Mouse (Mus musculus): ENCODE measurements at regions not wholly inside any gene's neighbourhood (a gene's known extent, or its start where the extent isn't known, plus 50 kb on each side); places are given as distances from the start of the nearest gene placed in this dataset.

- ATAC-seq (ENCODE audit: low TSS enrichment): no peak
These were observed 491.4 kb downstream of the Fam19a5 start for GRCm38 (mm10) chr15:88035486-88035885.

DNA sequence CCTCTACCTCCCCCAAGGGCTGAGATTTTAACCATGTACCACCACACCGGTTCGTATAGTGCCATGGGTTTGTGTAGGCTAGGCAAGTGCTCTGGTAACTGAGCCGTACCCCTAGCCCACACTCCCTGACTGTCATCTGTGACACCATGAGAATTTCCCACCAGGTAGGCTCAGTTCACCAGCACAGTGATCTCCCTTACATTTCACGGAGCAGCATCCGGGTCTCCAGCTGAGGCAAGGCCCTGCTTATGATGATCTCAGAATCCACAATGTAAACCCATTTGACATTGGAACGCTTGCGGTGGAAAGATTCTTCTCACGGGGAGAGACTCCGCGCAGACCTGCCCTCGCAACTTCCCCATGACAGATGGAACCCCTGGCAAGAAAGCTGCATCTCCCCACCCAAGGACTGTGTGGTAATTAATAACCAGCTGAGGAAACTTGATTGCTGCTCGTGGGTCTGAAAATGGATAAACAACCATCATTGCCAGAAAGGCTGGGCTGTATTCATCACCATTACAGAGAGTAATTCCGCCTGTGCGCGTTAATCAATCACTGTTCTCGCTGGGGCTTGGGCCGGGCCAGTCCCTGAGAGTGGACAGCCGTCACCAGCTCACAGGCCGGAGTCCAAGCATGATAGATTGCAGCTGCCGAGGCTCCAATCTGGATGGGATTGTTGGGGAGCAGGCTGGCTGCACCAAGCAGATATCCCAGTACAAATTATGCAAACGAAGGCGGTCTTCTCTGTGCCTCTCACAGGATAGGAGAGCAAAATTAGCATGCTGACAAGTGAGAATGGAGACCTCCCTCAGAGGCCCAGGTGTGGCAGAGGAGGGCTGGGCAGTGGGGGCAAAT is 492.3 kb downstream of the Fam19a5 start:
- ATAC-seq (ENCODE audit: low TSS enrichment): no peak

DNA sequence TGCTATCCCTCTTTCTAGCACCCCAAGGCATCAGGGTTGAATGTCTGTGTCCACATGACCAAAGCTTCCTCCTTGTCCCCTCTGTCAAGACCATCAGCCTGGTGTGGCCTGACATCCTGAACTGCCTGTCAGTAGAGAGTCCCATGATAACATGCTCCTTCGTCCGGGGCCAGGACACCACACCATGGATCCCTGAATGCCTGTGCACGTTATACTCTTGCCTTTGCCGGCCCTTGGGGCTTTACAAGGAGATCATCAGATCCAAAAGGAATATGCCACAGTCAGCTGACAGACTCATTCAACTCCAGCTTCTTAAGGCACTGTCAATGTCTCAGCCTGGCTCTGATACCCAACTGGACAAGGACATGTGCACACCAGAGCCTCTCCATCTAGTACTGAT is 493.5 kb downstream of the Fam19a5 start:
- ATAC-seq (ENCODE audit: low TSS enrichment): no peak

DNA sequence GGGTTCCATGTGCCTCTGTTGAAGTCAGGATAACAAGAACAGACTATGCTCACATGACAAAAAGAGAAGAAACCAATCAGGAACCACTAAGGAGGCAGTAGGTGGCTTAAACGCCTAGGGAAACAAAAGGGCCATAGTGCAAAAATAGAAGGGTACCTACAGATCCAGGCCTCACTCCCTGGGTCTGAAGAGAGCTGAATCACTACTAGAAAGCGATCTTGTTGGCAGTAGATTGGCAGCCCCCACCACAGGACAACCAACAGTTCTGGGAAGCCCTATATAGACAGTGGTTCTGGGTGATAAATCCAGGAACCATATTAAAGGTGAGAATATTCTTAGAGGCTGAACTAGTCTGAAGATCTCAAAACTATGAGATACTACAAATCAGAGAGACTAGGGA is 498.7 kb downstream of the Fam19a5 start:
- no peak for ATAC-seq (ENCODE audit: low TSS enrichment)

- no peak for ATAC-seq (ENCODE audit: low TSS enrichment)
These were observed 514.0 kb downstream of the Fam19a5 start for GRCm38 (mm10) chr15:88058071-88058470.

- peak; percentile 52; the same call in 1 of the 2 replicates for ATAC-seq (ENCODE audit: low TSS enrichment)
These were observed 516.8 kb downstream of the Fam19a5 start for GRCm38 (mm10) chr15:88060935-88061334.

DNA sequence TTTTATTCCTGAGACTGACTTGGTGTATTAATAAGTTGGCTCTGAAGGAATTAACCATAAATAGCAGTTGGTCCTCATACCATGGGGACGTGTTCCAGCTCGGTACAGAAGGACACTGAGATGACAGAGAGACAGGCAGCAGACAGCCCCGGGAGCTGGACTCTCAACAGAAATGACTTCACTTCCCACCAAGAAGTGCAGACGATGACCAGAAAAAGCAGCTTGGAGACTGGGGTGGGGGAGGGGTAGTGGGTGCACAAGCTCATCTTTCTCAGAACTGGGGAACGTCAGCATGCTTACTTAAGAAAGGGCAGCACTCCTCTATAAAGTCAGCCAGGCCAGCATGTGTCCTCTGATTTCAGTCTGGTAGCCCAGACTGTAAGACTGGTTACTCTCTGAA is 518.9 kb downstream of the Fam19a5 start:
- ATAC-seq (ENCODE audit: low TSS enrichment): no peak

GRCm38 (mm10) chr15:88068476-88068875 is 524.4 kb downstream of the Fam19a5 start:
- no peak for ATAC-seq (ENCODE audit: low TSS enrichment)

DNA sequence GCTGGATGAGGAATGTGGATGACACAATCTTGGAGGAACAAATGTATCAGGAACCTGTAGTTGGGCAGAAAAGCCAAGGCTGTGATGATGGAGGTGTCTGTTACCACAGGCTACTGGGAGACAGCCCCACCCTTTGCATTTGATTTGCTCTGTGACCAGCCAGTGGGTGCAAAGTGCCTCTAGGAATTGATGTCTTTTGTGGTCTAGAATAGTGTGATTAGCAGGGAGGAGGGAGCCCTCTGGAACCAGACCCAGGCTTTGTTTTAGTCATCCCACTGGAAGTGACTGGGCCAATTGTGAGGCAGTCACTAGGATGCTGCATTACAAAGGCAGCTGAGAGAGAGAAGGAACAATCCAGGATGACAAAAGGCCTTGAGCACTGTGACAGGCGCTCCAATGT is 527.4 kb upstream of the Zdhhc25 start:
- no peak for ATAC-seq (ENCODE audit: low TSS enrichment)

- ATAC-seq (ENCODE audit: low TSS enrichment): no peak
These were observed 516.2 kb upstream of the Zdhhc25 start for GRCm38 (mm10) chr15:88083911-88084310.

- ATAC-seq (ENCODE audit: low TSS enrichment): no peak
These were observed 514.5 kb upstream of the Zdhhc25 start for GRCm38 (mm10) chr15:88085631-88086030.

DNA sequence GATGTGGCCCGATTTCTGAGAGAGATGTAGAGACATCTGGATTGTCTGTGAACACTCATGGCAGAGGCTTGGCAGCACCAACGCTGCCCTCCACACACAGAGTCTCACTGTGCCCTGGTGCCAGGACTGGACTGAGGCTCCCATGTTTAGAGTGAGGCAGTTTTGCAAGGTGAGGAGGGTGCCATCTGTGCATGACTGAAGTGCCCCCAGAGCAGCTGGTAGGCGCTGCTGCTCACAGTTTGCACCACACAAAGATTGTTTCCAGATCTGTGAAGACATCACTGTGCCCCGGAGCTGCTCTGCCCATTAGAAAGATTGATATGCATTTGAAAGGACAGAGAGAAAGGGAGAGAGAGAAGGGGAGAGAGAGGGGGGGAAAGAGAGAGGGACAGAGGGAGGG is 510.6 kb upstream of the Zdhhc25 start:
- ATAC-seq (ENCODE audit: low TSS enrichment): no peak

GRCm38 (mm10) chr15:88091390-88091789 is 508.7 kb upstream of the Zdhhc25 start:
- no peak for ATAC-seq (ENCODE audit: low TSS enrichment)

DNA sequence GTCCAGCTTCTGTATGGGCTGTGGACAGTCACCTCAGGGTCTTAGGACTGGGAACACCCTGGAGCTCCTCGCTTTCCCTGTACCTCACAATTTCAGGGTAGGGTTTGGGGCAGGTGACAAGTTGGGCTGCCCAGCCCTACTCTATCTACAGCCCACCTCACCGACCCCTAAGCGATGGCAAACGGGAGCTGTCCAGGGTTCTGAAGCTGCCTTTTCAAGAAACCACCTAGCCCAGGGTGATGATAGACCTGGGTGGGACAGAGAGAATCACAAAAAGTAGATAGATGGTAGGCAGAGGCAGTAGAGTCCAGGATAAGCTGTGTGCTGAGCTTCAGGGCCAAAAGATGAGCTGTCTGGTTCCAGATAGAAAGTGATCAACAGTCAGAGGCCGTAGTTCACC is 479.7 kb upstream of the Zdhhc25 start:
- no peak for ATAC-seq (ENCODE audit: low TSS enrichment)

DNA sequence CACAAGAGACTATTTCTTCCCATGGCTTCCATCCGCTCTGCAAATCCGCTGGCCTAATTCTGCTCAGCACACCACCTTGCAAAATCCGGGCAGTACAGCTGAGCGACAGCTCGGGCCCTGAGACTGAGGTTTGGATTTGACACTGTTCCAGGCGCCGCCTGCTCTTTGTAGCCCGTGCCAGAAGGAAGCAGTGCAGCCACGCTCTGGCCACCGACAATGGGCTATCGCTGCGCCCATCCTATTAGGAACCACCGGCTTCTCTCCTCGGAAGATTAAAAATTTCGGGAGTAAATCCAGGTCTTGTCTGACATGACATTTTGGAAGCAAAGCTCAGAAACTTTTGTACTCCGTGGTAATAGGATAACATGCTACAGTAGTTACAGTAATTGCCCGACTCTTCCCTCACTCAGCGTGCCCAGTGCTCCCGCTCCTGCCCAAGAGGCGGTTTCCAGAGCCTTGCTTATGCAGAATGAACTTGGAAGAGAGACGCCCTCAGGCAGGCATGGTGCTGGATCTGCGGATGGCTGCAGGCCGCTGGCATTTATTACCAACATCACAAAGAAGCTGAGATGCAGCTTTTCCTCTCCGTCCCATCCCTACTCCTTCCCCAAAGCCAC is 476.1 kb upstream of the Zdhhc25 start:
- ATAC-seq (ENCODE audit: low TSS enrichment): no peak; the same call in 1 of the 2 replicates

DNA sequence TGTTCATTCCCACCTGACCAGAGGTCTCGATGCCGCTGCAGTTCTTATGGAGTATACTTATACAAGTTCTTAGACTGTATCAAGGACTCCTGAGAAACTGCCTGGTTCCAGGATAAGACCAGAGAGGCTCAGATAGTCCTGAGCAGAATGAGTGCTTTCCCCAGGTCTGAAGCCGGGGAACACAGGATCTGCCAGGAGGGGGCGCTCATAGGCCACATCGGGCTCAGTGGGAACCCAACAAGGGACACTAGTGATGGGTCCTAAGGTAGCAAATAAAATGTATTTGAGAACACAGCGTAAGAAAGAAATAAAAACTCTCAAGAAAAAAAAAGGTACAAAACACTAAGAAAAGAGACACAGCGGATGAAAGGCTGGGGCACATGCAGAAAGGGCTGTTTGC is 454.0 kb upstream of the Zdhhc25 start:
- peak; percentile 91 for ATAC-seq (ENCODE audit: low TSS enrichment)

DNA sequence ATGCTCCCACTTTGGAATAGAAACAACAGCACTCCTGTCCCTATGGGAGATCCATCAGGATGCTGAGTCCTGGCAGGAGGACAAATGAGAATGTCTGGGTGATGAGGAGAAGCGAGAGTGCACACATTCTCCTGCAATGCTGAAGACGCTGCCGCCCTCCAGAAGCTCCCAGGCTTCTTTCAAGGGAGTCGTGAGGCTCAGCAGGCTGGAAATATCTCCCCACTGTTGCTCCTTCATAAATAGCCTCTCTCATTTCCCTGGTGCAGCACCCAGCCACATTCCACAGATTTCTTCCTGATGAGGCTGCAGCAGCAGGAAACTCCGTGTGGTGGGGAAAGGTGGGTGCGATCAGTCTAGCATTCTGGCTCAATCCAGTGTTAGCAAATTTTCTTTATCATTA is 448.9 kb upstream of the Zdhhc25 start:
- peak; percentile 89 for ATAC-seq (ENCODE audit: low TSS enrichment)

- no peak for ATAC-seq (ENCODE audit: low TSS enrichment)
These were observed 440.4 kb upstream of the Zdhhc25 start for GRCm38 (mm10) chr15:88159618-88160170.

- no peak for ATAC-seq (ENCODE audit: low TSS enrichment)
These were observed 439.8 kb upstream of the Zdhhc25 start for GRCm38 (mm10) chr15:88160291-88160690.

- no peak for ATAC-seq (ENCODE audit: low TSS enrichment)
These were observed 436.7 kb upstream of the Zdhhc25 start for GRCm38 (mm10) chr15:88163438-88163837.

- no peak for ATAC-seq (ENCODE audit: low TSS enrichment)
These were observed 425.8 kb upstream of the Zdhhc25 start for GRCm38 (mm10) chr15:88174326-88174725.

DNA sequence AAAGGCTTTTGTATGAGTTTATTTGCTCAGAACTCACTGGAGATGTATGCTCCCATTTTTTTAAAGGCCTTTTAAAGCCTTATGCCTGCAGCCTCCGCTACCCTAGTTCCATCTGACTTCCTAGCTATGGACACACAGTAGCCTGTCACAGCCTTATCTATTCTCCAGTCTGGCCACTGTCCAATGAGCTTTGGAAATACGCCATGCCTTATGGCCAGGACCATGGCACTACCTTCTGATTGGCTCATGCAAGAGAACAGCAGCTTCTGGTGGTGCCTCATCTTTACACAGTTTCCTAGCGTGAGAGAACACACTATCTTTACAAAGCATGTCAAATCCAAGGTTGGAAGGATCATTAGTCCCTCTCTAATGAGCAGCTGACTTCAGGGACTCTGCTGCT is 424.1 kb upstream of the Zdhhc25 start:
- ATAC-seq (ENCODE audit: low TSS enrichment): no peak

DNA sequence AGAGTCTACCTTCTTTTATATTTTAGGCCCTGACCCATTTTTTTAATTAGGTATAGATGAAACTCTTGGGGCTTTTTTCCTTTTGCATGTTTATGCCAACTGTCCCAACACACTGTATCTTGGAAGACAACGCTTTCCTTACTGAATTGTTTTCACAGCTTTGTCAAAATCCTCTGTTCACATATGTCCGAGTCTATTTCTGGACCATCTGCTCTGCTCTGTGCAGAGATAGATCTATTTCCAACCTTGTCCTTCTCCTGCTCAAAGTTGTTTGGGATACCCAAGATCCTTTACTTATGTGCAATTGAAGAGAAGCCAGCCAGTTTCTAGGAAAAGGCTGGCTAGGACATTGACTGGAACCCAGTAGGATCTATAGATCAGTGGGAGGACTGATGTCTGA is 403.6 kb upstream of the Zdhhc25 start:
- ATAC-seq (ENCODE audit: low TSS enrichment): peak; percentile 95
